Mouse (Mus musculus) forebrain, embryonic 14.5 days (tissue): ENCODE measurements around the gene Ankrd44. TPM values are rescaled to one million over a fixed set of nuclear protein-coding genes. Genes with fewer than 3 reads are reported as not detected.

Source experiments
- ATAC-seq: fragments of 200-750 bp; cut with Nextera tagmentation; 2 replicates; pipeline ENCODE4 v1.8.0; 2017; ENCODE audit warnings: mild to moderate bottlenecking, moderate library complexity
- DNase-seq: peaks from one replicate; pipeline ENCODE4 v3.0.0-alpha.2; 2015; ENCODE audit warnings: low spot score
- H3K27ac ChIP-seq: fragments of 300-500 bp; sonication (generic); 2 replicates; pipeline ENCODE4 v1.5.1; 2014; ENCODE audit warnings: low read depth, mild to moderate bottlenecking, control low read depth, low read length, moderate library complexity
- H3K27me3 ChIP-seq: fragments of 300-500 bp; sonication (generic); replicated peaks from 2 replicates; pipeline ENCODE4 v1.6.1; 2014; ENCODE audit warnings: low read length, control low read depth, mixed read lengths; ENCODE audit not compliant: control insufficient read depth, insufficient read depth
- H3K36me3 ChIP-seq: fragments of 300-500 bp; sonication (generic); 2 replicates; pipeline ENCODE4 v1.6.1; 2014; ENCODE audit warnings: low read length, control low read depth; ENCODE audit not compliant: control insufficient read depth, insufficient read depth
- H3K4me1 ChIP-seq: fragments of 300-500 bp; sonication (generic); 2 replicates; pipeline ENCODE4 v1.6.1; 2014; ENCODE audit warnings: antibody characterized with exemption, low read length, control low read depth; ENCODE audit not compliant: control insufficient read depth, insufficient read depth
- H3K4me2 ChIP-seq: fragments of 300-500 bp; sonication (generic); 2 replicates; pipeline ENCODE4 v1.6.1; 2014; ENCODE audit warnings: mild to moderate bottlenecking, control low read depth, low read length
- H3K4me3 ChIP-seq: fragments of 300-500 bp; sonication (generic); 2 replicates; pipeline ENCODE4 v1.5.1; 2014; ENCODE audit warnings: low read depth, low read length, control low read depth
- H3K9ac ChIP-seq: fragments of 300-500 bp; sonication (generic); 2 replicates; pipeline ENCODE4 v1.6.1; 2014; ENCODE audit warnings: mild to moderate bottlenecking, low read length, control low read depth, moderate library complexity
- H3K9me3 ChIP-seq: fragments of 300-500 bp; sonication (generic); replicated peaks from 2 replicates; pipeline ENCODE4 v1.6.1; 2016; ENCODE audit warnings: low read length, control low read depth, mixed read lengths; ENCODE audit not compliant: control insufficient read depth
- WGBS: fragments of 180-500 bp; shearing (Covaris S2); extraction: QIAGEN DNeasy Blood & Tissue Kit; methylation state at CpG from one replicate; pipeline ENCODE4 v1.1.7; 2014; 5-methylcytosine and 5-hydroxymethylcytosine counted together
- polyA plus RNA-seq: library from polyadenylated mRNA; unstranded; fragments of >200 nt; fragmentation: Nextera tagmentation; extraction: Ambion mirVana; gene quantifications from 2 replicates; pipeline ENCODE4 v1.2.1, GENCODE M21; 2014

The Ankrd44 gene
- polyA plus RNA-seq, 1 experiment from 2014 or later = 18.9 TPM

DNA sequence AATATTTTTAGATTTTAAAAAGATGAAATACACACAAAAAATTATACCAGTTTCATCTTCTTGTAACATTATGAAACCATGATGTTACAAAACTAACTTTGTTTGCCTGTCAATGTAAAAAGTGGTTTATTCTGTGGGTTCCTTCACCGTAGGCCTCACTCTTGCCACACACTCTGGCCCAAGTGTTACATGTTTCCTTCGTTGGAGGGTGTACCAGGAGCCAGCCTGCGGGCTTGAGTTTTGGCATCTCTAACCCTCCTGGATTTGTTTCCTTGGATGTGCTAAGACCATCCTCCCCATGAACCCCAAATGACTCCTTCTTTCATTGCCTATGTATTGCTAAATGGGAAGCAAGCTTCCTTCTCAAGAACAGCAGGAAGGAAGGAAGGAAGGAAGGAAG lies 230.8 kb downstream of the Ankrd44 start:
- ATAC-seq = no peak
- 93% methylated on average over 3 of the region's 3 CpGs for WGBS

DNA sequence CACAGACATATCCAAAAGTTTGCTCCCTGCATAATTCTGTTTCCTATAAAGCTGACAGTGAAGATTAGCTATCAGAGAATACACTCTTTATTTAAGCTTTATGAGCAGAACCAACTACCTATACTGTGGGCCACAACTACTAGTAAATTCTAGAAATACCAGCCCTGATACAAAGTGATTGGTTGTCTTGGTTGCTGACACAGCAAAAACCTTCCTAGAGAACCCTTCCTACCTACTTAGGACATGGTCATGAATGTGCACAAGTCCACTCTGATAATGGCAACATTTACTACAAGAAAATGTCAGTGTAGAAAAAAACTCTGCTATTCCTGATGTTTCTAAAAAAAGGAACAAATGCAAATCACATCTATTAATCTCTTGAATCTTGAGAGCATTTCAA lies 234.4 kb downstream of the Ankrd44 start:
- Histone ChIP-seq H3K4me1 (no peaks in the 10 kb centered on the region), H3K4me2 (no peak overlapping the region), H3K27me3 (no peaks in the 10 kb centered on the region), H3K4me3 (no peak overlapping the region), H3K9me3 (no peaks in the 10 kb centered on the region), H3K9ac (no peak overlapping the region), H3K27ac (no peak overlapping the region), H3K36me3 (no peaks in the 10 kb centered on the region)
- ATAC-seq (no peak), DNase-seq (no peak)

More for the DNA sequence above, 230.8 kb downstream of the Ankrd44 start:
- Histone ChIP-seq H3K4me3 (no peak overlapping the region), H3K27ac (no peak overlapping the region), H3K4me2 (no peak overlapping the region), H3K36me3 (no peaks in the 10 kb centered on the region), H3K27me3 (no peaks in the 10 kb centered on the region), H3K9ac (no peak overlapping the region), H3K9me3 (no peaks in the 10 kb centered on the region), H3K4me1 (no peaks in the 10 kb centered on the region)
- DNase-seq = no peak

DNA sequence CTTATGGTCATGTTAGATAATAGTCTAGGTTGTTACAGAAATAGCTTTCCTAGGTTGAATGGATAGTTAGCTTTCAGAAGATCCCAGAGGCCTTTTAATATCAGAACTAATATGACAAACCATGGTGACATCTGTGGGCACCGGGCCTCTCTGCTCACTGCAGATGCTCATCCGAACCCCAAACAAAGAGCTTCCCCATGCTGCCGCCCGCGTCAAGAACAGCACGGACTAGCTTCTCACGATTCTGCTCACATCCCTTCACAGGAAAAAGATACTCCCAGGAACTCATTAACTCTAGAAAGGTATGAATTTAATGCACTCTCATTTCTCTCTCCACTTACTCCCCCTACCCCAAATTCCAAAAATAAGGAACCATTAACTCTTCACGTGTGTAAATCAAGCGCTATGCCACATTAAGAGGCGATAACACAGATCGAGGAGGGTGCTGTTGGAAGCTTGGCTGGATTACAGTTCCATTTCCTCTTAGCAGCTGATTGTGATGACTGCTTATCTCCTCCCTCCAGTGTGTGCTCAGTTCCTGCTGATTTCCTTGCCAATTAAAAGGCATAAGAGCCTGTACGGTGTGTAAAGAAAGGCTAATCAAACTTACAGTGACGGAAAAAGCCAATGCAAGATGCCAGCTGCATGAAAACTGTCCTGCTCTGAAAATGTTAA lies 235.8 kb downstream of the Ankrd44 start:
- no peaks in the 10 kb centered on the region for H3K27me3 ChIP-seq
- no peaks in the 10 kb centered on the region for H3K4me1 ChIP-seq
- DNase-seq (peak; percentile 76), ATAC-seq (peak; percentile 92)
- no peaks in the 10 kb centered on the region for H3K9me3 ChIP-seq
- WGBS = 58% methylated on average over 13 of the region's 13 CpGs
- H3K4me2 ChIP-seq = peak overlapping the region; percentile 16; the same call in 1 of the 2 replicates
- H3K4me3 ChIP-seq = no peak overlapping the region
- peak overlapping the region; percentile 80 for H3K27ac ChIP-seq
- H3K9ac ChIP-seq = peak overlapping the region; percentile 21; the same call in 1 of the 2 replicates
- no peaks in the 10 kb centered on the region for H3K36me3 ChIP-seq

DNA sequence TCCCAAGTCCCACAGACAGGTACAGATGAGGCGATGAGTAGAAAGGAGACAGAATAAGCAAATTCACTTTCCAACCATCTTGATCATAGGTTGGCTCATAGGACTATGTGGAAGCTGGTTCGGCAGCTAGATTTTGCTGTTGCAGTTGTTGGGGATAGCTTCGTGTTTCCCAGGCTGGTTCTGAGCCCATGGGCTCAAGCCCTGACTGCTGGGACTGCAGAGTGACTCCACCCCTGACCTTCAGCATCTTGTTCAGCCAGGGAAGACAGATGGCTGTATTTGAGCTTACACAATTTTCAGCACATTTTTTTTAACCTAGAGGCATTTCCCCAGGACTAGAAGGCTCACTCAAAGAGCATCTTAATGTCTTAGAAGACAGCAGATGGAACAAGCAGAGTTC lies 237.7 kb downstream of the Ankrd44 start:
- Histone ChIP-seq H3K4me1 (no peaks in the 10 kb centered on the region), H3K36me3 (no peaks in the 10 kb centered on the region), H3K27ac (no peak overlapping the region), H3K4me3 (no peak overlapping the region), H3K4me2 (no peak overlapping the region), H3K9me3 (no peaks in the 10 kb centered on the region), H3K27me3 (no peaks in the 10 kb centered on the region), H3K9ac (no peak overlapping the region)
- DNase-seq (no peak), ATAC-seq (no peak)
- WGBS = 91% methylated on average over 3 of the region's 3 CpGs

DNA sequence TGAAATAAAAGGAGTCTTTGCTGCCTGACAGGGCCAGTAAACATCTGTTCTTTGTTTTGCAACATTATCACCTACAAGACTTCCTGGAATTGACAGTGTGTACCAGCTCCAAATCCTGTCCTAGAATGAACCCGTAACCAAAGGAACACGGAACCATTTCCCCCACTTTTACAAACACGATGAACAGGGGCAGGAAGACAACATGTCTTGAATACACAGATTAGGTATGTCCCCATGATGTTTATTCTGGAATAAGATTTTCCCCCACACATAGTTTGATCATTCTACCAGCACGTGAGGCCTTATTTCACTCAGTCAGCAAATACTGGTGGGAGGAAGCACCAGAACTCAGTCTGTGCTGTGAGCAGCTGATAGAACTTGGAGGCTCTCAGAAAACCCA lies 241.9 kb downstream of the Ankrd44 start:
- H3K36me3 ChIP-seq = no peaks in the 10 kb centered on the region
- no peaks in the 10 kb centered on the region for H3K27me3 ChIP-seq
- no peaks in the 10 kb centered on the region for H3K4me1 ChIP-seq
- H3K9ac ChIP-seq = no peak overlapping the region
- no peak overlapping the region for H3K4me2 ChIP-seq
- H3K4me3 ChIP-seq = no peak overlapping the region
- DNase-seq = no peak
- H3K27ac ChIP-seq = no peak overlapping the region
- no peak for ATAC-seq
- WGBS = 90% methylated on average over 4 of the region's 4 CpGs
- H3K9me3 ChIP-seq = no peaks in the 10 kb centered on the region

DNA sequence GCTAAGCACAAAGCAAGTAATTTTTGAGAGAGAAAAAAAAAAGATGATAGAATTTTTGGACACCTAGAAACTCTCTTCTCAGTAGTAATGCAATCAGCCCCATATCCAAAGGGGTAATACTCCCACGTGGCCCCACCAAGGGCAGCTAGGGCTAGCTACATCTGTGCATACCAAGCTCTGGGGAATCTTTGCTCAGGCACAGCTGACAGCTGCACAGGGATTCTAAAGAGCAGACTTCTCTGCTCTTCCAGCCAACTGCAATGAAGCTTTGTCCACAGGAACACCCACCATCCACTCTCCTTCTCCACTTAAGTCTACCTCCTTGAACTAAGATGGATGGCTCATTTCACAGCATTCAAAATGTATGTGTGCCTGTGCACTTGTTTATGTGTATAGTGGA lies 246.6 kb downstream of the Ankrd44 start:
- WGBS = 80% methylated on average over 1 of the region's 1 CpGs
- Histone ChIP-seq H3K27ac (no peak overlapping the region), H3K4me2 (no peak overlapping the region), H3K4me1 (0 out of 2 replicates have a peak, but pooled peaks cover 6% of the 10 kb centered on the region), H3K4me3 (no peak overlapping the region), H3K9me3 (no peaks in the 10 kb centered on the region), H3K9ac (no peak overlapping the region), H3K27me3 (no peaks in the 10 kb centered on the region), H3K36me3 (peaks cover 4% of the 10 kb centered on the region; the same call in 1 of the 2 replicates)
- ATAC-seq = no peak
- no peak for DNase-seq

DNA sequence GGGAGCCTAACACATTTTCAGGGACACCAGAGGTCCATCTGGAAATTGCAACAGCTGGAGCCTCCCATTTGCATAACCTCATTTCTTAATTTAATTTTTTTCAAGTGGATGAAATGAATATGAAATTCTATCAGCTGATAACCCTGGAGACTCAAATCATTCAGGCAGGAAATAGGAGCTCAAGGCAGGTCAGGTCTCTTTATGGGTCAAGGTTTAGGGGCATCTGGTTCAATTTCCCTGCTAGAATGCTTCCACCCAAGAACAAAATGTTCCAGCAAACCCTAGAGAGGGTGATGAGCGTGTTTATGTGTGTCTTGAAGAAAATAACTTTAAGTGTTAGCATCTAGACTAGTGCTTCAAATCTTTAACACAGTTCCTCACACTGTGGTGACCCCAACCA lies 248.2 kb downstream of the Ankrd44 start:
- Histone ChIP-seq H3K9ac (no peak overlapping the region), H3K9me3 (no peaks in the 10 kb centered on the region), H3K36me3 (peaks cover 4% of the 10 kb centered on the region; the same call in 1 of the 2 replicates), H3K4me2 (no peak overlapping the region), H3K4me3 (no peak overlapping the region), H3K4me1 (0 out of 2 replicates have a peak, but pooled peaks cover 6% of the 10 kb centered on the region), H3K27me3 (no peaks in the 10 kb centered on the region), H3K27ac (no peak overlapping the region)
- DNase-seq = no peak
- WGBS = 94% methylated on average over 1 of the region's 1 CpGs
- ATAC-seq = no peak

DNA sequence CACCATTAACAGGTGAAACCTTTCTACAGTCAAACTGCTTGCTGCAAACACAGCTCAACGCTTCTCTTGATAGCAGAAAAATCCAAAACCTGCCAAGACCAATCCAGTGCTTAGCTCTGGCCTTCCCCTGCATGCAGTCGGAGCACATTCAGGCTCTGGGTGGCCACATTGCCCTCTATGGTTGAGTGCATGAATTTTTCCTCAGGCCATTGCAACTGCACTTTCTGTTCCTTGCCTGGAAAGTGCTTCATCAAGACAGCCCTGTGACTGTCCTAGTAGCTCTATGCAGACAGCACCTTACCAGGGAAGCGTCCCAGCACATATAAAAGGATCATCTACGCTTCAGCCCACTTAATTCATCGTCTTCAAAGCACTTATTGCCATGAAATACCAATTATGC lies 250.7 kb downstream of the Ankrd44 start:
- H3K4me3 ChIP-seq = no peak overlapping the region
- WGBS = 53% methylated on average over 5 of the region's 5 CpGs
- 0 out of 2 replicates have a peak, but pooled peaks cover 6% of the 10 kb centered on the region for H3K4me1 ChIP-seq
- H3K9me3 ChIP-seq = no peaks in the 10 kb centered on the region
- ATAC-seq (no peak), DNase-seq (no peak)
- H3K36me3 ChIP-seq = peaks cover 4% of the 10 kb centered on the region; the same call in 1 of the 2 replicates
- H3K9ac ChIP-seq = no peak overlapping the region
- no peaks in the 10 kb centered on the region for H3K27me3 ChIP-seq
- no peak overlapping the region for H3K27ac ChIP-seq
- no peak overlapping the region for H3K4me2 ChIP-seq

DNA sequence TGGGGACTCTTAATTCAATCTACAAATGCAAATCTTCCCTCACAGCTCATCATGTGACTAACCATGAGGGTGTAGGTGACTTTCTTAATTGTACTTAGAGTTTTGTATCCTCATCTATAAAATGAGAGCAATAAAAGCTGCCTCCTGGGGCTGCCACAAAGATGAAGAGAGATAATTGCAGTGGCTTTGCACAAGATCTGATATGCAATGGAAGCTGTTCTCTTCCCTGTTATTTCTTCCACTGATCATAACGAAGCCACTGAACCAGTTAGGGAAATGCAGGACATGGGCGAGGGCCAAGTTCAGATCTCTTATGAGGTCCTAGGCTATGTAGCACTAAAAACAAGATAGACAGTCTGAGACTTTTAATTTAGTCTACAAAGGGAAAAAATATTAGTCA lies 258.2 kb downstream of the Ankrd44 start:
- no peaks in the 10 kb centered on the region for H3K36me3 ChIP-seq
- H3K27me3 ChIP-seq = no peaks in the 10 kb centered on the region
- no peak overlapping the region for H3K4me2 ChIP-seq
- ATAC-seq (no peak), DNase-seq (no peak)
- no peak overlapping the region for H3K27ac ChIP-seq
- no peaks in the 10 kb centered on the region for H3K9me3 ChIP-seq
- no peak overlapping the region for H3K9ac ChIP-seq
- no peak overlapping the region for H3K4me3 ChIP-seq
- H3K4me1 ChIP-seq = 0 out of 2 replicates have a peak, but pooled peaks cover 3% of the 10 kb centered on the region
- 64% methylated on average over 2 of the region's 2 CpGs for WGBS
